Mouse (Mus musculus) frontal cortex, postnatal 10 days (tissue): ENCODE measurements at regions not wholly inside any gene's neighbourhood (a gene's known extent, or its start where the extent isn't known, plus 50 kb on each side); places are given as distances from the start of the nearest gene placed in this dataset.
"Not testable (repeated sequence)": the region's sequence is repeated elsewhere in the genome, so short reads cannot be mapped to it uniquely, and the experiment has no call there.

ENCODE experiments used
- DNase-seq, 2 experiments: peaks; one replicate each; pipeline ENCODE4 v3.0.0; 2022; ENCODE audit warnings: low spot score in 2 of 2, mixed read lengths in 1 of 2

- DNase-seq = no peak
Measured at GRCm38 (mm10) chr5:4355609-4356224, 163.6 kb downstream of the Mterf1b start.

GRCm38 (mm10) chr5:4356555-4357273, 164.5 kb downstream of the Mterf1b start:
- DNase-seq = not testable (repeated sequence)

- DNase-seq = not testable (repeated sequence)
Measured at GRCm38 (mm10) chr5:4361547-4361946, 169.4 kb downstream of the Mterf1b start.

- not testable (repeated sequence) for DNase-seq
Measured at GRCm38 (mm10) chr5:4384719-4385118, 192.6 kb downstream of the Mterf1b start.

GRCm38 (mm10) chr5:4391083-4391482, 198.9 kb downstream of the Mterf1b start:
- DNase-seq = no peak

GRCm38 (mm10) chr5:4394353-4395052, 202.3 kb downstream of the Mterf1b start:
- not testable (repeated sequence) for DNase-seq

- DNase-seq = no peak
Measured at GRCm38 (mm10) chr5:4398087-4398486, 205.9 kb downstream of the Mterf1b start.

- DNase-seq = no peak
Measured at GRCm38 (mm10) chr5:4417761-4418160, 225.6 kb downstream of the Mterf1b start.
